Mouse (Mus musculus) urinary bladder, postnatal 14 days (tissue): Measurements from ENCODE around the gene Slc6a21.
A peak's percentile ranks its signal among the peaks of the same experiment; 100 is the strongest.

Source experiments
- DNase-seq: peaks from one replicate; pipeline ENCODE4 v3.0.0; 2021; ENCODE audit warnings: low spot score

The Slc6a21 gene

DNA sequence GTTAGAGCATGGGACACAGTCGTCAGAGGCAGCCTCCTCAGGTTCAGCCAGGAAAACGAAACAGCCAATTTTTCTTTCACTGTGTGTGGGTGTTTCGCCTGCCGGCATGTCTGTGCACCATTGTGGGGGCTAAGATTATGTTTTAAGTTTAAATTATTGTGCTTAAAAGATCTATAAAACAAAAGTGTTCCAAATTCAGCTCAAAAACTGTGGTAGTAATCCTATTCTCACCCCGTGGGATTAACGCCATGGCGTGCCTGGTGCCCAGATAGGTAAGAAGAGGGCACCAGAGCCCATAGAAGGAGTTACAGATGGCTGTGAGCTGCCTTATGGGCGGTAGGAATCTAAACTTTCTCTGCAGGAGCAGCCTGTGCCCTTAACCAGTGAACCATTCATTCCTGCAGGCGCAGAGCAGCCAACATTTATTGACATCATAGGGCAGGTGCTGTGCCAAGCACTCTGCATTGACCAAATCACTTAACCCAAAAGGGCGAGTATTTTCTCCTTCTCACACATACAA is 37.9 kb downstream of the Slc6a21 start:
- no peak for DNase-seq

GRCm38 (mm10) chr7:45316536-45316935 is 39.2 kb downstream of the Slc6a21 start:
- DNase-seq: no peak

- no peak for DNase-seq
Measured at GRCm38 (mm10) chr7:45322245-45322644, 44.9 kb downstream of the Slc6a21 start.

DNA sequence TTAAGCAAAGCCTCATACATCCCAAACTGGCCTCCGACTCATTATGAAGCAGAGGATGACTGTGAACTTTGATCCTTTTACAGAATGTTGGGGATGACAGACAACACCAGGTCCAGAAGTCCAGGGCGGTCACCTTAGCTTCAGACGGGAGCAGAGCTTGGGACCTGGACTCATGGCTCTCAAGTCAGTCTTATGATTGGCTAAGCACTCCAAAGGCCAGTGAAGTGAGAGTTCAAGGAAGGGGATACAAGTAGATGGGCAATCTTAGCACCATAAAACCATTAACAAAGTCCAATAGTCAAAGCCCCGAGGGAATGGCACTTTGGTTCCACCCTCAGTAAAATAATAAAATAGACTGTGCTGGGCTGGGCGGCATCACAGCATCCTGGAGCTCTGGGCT is 45.8 kb downstream of the Slc6a21 start:
- no peak for DNase-seq

GRCm38 (mm10) chr7:45325800-45326199 is 48.5 kb downstream of the Slc6a21 start:
- no peak for DNase-seq

DNA sequence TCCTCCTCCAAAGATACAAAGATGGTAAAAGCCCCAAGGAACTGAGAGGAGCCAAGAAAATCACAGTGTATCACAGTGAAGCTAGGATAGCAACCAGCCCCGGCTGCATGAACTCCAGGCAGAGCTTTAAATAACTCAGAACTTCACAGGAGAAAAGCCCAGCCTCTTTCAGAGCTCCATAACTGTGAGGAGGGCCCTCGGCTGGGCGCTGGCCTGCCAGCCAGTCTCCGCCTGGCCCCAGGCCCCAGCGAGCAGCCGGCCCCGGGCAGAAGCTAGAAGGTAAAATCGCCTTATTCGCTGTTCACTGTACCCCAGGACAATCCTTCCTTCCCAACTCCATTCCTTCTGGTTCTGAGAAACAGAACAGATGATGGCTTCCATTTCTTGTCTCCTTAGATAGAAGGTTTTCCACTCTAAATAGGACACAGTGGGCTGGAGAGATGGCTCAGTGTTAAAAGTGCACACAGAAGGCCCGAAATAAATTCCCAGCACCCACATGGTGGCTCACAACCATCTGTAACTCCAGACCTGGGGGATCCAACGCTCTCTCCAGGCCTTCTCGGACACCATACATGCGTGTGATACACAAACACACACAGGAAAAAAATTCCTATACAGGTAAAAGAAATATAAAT is 51.6 kb downstream of the Slc6a21 start:
- no peak for DNase-seq

GRCm38 (mm10) chr7:45331502-45331901 is 54.2 kb downstream of the Slc6a21 start:
- no peak for DNase-seq

- DNase-seq: peak; percentile 61
Measured at GRCm38 (mm10) chr7:45332685-45333425, 55.5 kb downstream of the Slc6a21 start.

- DNase-seq: peak; percentile 95
Measured at GRCm38 (mm10) chr7:45333431-45333982, 56.2 kb downstream of the Slc6a21 start, which contains the start of gene Trpm4. Trpm4 (minus strand) TSS chr7:45333780.

GRCm38 (mm10) chr7:45334605-45335004 is 57.3 kb downstream of the Slc6a21 start:
- no peak for DNase-seq

DNA sequence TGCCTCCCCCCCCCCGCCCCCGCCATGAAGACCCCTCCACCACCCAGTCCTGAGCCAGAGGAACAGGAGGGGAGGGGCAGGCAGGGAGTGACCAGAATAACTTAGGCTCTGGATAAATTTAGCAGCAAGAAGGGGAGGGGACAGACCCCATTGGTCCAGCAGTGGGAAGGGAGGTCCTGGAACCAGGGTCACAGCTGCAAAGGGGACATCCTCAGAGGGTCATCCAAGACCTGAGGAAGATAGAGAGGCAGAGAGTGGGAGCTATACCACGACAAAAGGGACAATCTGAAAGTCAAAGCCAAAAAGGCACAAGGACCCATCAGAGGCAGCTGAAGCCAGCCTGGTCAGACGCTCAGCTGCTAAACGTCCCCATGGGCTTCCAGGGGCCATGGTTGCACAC is 57.7 kb downstream of the Slc6a21 start, which contains the start of gene Hrc:
Gene Hrc (plus strand): TSS at position 235 of the 400 bp plus-strand sequence.
- no peak for DNase-seq

DNA sequence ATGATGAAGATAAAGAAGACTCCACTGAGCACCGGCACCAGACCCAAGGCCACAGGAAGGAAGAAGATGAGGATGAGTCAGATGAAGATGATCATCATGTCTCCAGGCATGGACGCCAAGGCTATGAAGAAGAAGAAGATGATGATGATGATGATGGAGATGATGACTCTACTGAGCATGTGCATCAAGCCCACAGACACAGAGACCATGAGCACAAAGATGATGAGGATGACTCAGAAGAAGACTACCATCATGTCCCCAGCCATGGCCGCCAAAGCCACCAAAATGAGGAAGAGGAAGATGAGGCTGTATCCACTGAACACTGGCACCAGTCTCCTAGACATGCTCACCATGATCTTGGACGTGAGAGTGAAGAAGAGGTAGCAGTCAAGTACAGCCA is 59.0 kb downstream of the Slc6a21 start:
- no peak for DNase-seq

GRCm38 (mm10) chr7:45337469-45337868 is 60.2 kb downstream of the Slc6a21 start:
- no peak for DNase-seq

- peak; percentile 73 for DNase-seq
Measured at GRCm38 (mm10) chr7:45338161-45338911, 61.0 kb downstream of the Slc6a21 start.
